Mouse (Mus musculus): ENCODE results near the gene Pnma1. TPM values are rescaled to one million over a fixed set of nuclear protein-coding genes. Genes with fewer than 3 reads are reported as not detected.

Pnma1 gene
- total RNA-seq, 2 experiments from 2014 or later, result 0.15 to 0.62 TPM

- no peak for ATAC-seq (replicated peaks; ENCODE audit: poor library complexity)
Measured at GRCm38 (mm10) chr12:84109924-84110323, 38.4 kb downstream of the Pnma1 start.

- peak; percentile 44 for ATAC-seq (replicated peaks; ENCODE audit: poor library complexity)
Measured at GRCm38 (mm10) chr12:84107692-84108091, 40.6 kb downstream of the Pnma1 start.

DNA sequence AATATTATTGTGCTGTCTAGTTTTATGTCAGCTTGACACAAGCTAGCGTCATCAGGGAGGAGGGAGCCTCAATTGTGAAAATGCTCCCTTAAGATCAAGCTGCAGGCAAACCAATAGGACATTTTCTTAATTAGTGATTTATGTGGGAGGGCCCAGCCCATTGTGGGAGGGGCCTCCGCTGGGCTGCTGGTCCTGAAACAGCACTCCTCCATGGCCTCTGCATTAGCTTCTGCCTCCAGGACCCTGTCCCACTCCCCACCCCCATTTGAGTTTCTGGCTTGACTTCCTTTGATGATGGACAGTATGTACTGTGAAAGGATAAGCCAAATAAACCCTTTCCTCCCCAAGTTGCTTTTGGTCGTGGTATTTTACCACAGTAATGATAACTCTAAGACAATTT is 41.3 kb downstream of the Pnma1 start:
- no peak for ATAC-seq (replicated peaks; ENCODE audit: poor library complexity)

GRCm38 (mm10) chr12:84101493-84101845 is 46.8 kb downstream of the Pnma1 start:
- no peak for ATAC-seq (replicated peaks; ENCODE audit: poor library complexity)

- peak; percentile 83 for ATAC-seq (replicated peaks; ENCODE audit: poor library complexity)
Measured at GRCm38 (mm10) chr12:84100604-84101492, 47.4 kb downstream of the Pnma1 start, which contains the start of gene Acot6. Acot6 (plus strand) TSS chr12:84100654.

GRCm38 (mm10) chr12:84100071-84100470 is 48.2 kb downstream of the Pnma1 start:
- ATAC-seq (replicated peaks; ENCODE audit: poor library complexity), result no peak

DNA sequence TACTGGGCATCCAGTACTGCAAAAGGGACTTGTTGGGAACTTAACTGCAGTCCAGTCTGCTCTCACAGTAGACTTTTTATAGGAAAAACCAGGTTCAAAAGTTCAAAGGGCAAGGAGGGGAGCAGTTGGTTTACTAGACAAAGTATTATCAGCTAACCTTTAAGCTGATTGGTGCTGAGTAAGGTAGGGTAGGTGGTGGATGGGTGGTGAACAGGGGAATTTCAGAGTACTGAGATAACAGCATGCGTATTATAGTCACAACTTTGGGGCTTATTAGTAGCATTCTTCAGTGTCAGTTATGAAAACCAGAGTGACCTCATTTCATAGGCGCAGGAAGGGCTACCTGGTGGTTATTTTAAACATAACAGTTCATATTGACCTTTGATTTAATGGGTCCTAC is 48.7 kb downstream of the Pnma1 start:
- no peak for ATAC-seq (replicated peaks; ENCODE audit: poor library complexity)

Other genes starting within 250 kb of the Pnma1 start
- 15.9 and 19.3 TPM in 2 replicates for gene Numb, start 226.6 kb downstream of the Pnma1 start, total RNA-seq (2015)
- 12.6 and 26.8 TPM in 2 replicates for gene Numb, start 226.6 kb downstream of the Pnma1 start, total RNA-seq (2017)
- gene Riox1, start 197.9 kb downstream of the Pnma1 start, total RNA-seq (2015), result 13.5 and 14.6 TPM in 2 replicates
- gene Riox1, start 197.9 kb downstream of the Pnma1 start, total RNA-seq (2017), result 16.7 and 17.7 TPM in 2 replicates
- gene Heatr4, start 163.6 kb downstream of the Pnma1 start, total RNA-seq (2015), result not detected in 2 replicates
- gene Heatr4, start 163.6 kb downstream of the Pnma1 start, total RNA-seq (2017), result not detected in 2 replicates
- 12.1 and 13.3 TPM in 2 replicates for gene Acot2, start 160.6 kb downstream of the Pnma1 start, total RNA-seq (2015)
- gene Acot2, start 160.6 kb downstream of the Pnma1 start, total RNA-seq (2017), result 9.4 and 12.7 TPM in 2 replicates
- gene Acot1, start 139.0 kb downstream of the Pnma1 start, total RNA-seq (2015), result 10.8 and 14.6 TPM in 2 replicates
- 11.8 and 13.6 TPM in 2 replicates for gene Acot1, start 139.0 kb downstream of the Pnma1 start, total RNA-seq (2017)
- 0.07 TPM in 1 of 2 replicates, not detected in the other for gene Acot4, start 110.1 kb downstream of the Pnma1 start, total RNA-seq (2015)
- gene Acot4, start 110.1 kb downstream of the Pnma1 start, total RNA-seq (2017), result 0.03 TPM in 1 of 2 replicates, not detected in the other
- gene Gm49366, start 109.6 kb downstream of the Pnma1 start, total RNA-seq (2015), result not detected in 2 replicates
- not detected in 2 replicates for gene Gm49366, start 109.6 kb downstream of the Pnma1 start, total RNA-seq (2017)
- gene Acot3, start 96.3 kb downstream of the Pnma1 start, total RNA-seq (2015), result not detected in 2 replicates
- not detected in 2 replicates for gene Acot3, start 96.3 kb downstream of the Pnma1 start, total RNA-seq (2017)
- gene Acot5, start 79.2 kb downstream of the Pnma1 start, total RNA-seq (2015), result not detected in 2 replicates
- gene Acot5, start 79.2 kb downstream of the Pnma1 start, total RNA-seq (2017), result not detected in 2 replicates
- gene Acot6, start 47.8 kb downstream of the Pnma1 start, total RNA-seq (2015), result 1.5 and 2.0 TPM in 2 replicates
- gene Acot6, start 47.8 kb downstream of the Pnma1 start, total RNA-seq (2017), result 1.7 and 2.0 TPM in 2 replicates
- gene Dnal1, start 34.1 kb downstream of the Pnma1 start, total RNA-seq (2015), result 0.61 and 1.1 TPM in 2 replicates
- 0.41 and 0.75 TPM in 2 replicates for gene Dnal1, start 34.1 kb downstream of the Pnma1 start, total RNA-seq (2017)
- gene Elmsan1, start 70.4 kb upstream of the Pnma1 start, total RNA-seq (2015), result 13.7 and 14.1 TPM in 2 replicates
- 11.5 and 15.2 TPM in 2 replicates for gene Elmsan1, start 70.4 kb upstream of the Pnma1 start, total RNA-seq (2017)
- 15.6 and 20.5 TPM in 2 replicates for gene Ptgr2, start 136.7 kb upstream of the Pnma1 start, total RNA-seq (2015)
- 58.3 and 69.6 TPM in 2 replicates for gene Ptgr2, start 136.7 kb upstream of the Pnma1 start, total RNA-seq (2017)
- gene Zfp410, start 168.4 kb upstream of the Pnma1 start, total RNA-seq (2015), result 34.5 and 53.4 TPM in 2 replicates
- gene Zfp410, start 168.4 kb upstream of the Pnma1 start, total RNA-seq (2017), result 33.8 and 43.4 TPM in 2 replicates
- gene Coq6, start 213.2 kb upstream of the Pnma1 start, total RNA-seq (2015), result 16.7 and 20.9 TPM in 2 replicates
- gene Coq6, start 213.2 kb upstream of the Pnma1 start, total RNA-seq (2017), result 10.3 and 18.9 TPM in 2 replicates
- gene Fam161b, start 213.3 kb upstream of the Pnma1 start, total RNA-seq (2015), result 0.42 and 0.54 TPM in 2 replicates
- gene Fam161b, start 213.3 kb upstream of the Pnma1 start, total RNA-seq (2017), result 0.57 and 1.0 TPM in 2 replicates